Mouse (Mus musculus) cerebellum, adult 2 months (tissue): ENCODE data around the gene Piwil4.

Source experiments
- CTCF ChIP-seq: fragments of 200-500 bp; IDR thresholded peaks from 2 replicates; pipeline ENCODE4 v1.5.1; 2011; ENCODE audit warnings: low read depth, mild to moderate bottlenecking, control low read depth, low read length, moderate library complexity, borderline replicate concordance; ENCODE audit not compliant: insufficient read depth
- POLR2A ChIP-seq: fragments of 200-500 bp; IDR thresholded peaks from 2 replicates; pipeline ENCODE4 v1.6.1; 2011; ENCODE audit warnings: low read length, control low read depth, borderline replicate concordance; ENCODE audit not compliant: insufficient read depth

DNA sequence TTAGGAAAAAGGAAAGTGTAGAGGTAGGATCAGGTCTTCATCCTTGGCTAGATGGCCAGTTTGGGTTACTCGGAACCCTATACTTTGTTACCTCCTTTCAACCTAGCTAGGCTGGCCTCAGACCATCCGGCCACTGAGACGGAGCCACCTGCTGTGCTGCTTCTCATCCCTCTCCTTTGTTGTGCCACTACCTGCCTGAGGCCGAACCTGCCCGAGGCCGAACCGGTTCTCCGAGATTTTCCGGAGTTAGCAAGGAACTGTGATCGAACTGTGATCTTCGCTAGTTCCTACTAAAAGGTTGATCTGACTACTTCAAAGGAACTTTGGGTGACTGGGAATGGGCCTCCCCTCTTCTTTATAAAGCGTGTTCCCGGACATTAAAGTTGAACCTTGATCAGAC is 37.8 kb upstream of the Piwil4 start:
- no peak for TF ChIP-seq POLR2A
- TF ChIP-seq CTCF: no peak
